Mouse (Mus musculus) brain, adult 2 months (tissue): ENCODE results near the gene Etfa.

Experiments
- DNase-seq: peaks from one replicate; pipeline ENCODE4 v3.0.0; 2011; ENCODE audit warnings: low read depth, low spot score

Gene Etfa

GRCm38 (mm10) chr9:55423451-55424424, 88.3 kb downstream of the Etfa start:
- DNase-seq: peak; percentile 77

GRCm38 (mm10) chr9:55421786-55422185, 90.3 kb downstream of the Etfa start:
- no peak for DNase-seq

GRCm38 (mm10) chr9:55411154-55411553, 100.9 kb downstream of the Etfa start:
- DNase-seq: no peak

- DNase-seq: no peak
Measured at GRCm38 (mm10) chr9:55410430-55410829, 101.6 kb downstream of the Etfa start.

- no peak for DNase-seq
Measured at GRCm38 (mm10) chr9:55409833-55410232, 102.2 kb downstream of the Etfa start.

GRCm38 (mm10) chr9:55408851-55409250, 103.2 kb downstream of the Etfa start:
- DNase-seq: peak; percentile 21

GRCm38 (mm10) chr9:55406773-55407172, 105.3 kb downstream of the Etfa start:
- no peak for DNase-seq

GRCm38 (mm10) chr9:55404976-55405702, 106.9 kb downstream of the Etfa start:
- DNase-seq: no peak
